In genomic region chr17:31535871-31536629, GRCm38 (mm10) we compare ENCODE assay signal across 8 mouse cellular contexts. TPM values are rescaled to one million over a fixed set of nuclear protein-coding genes. Genes with fewer than 3 reads are reported as not detected.
DNase-seq lines count a peak whose midpoint lies in the region; ATAC-seq lines count a peak whose summit lies in the region.
"Had no signal": no experiment of that assay in that cellular context is flagged by ENCODE, and none has a peak within 500 bp of the region (broad histone marks: within the 10 kb centered on the region; RNA-seq: fewer than 3 reads in every experiment).

No protein-coding gene starts in this region.

- peak overlapping the region; percentile 20 for H3K4me2 ChIP-seq in embryonic facial prominence, embryonic 13.5 days
- H3K4me2 ChIP-seq in limb, embryonic 11.5 days (ENCODE audit: low read depth, severe bottlenecking) = no peak overlapping the region
- peak overlapping the region; percentile 11; the same call in 1 of the 2 replicates for H3K4me2 ChIP-seq in neural tube, embryonic 14.5 days (ENCODE audit: low read depth, low read length)

- no peaks in the 10 kb centered on the region for H3K9me3 ChIP-seq in embryonic facial prominence, embryonic 13.5 days
- no peaks in the 10 kb centered on the region for H3K9me3 ChIP-seq in limb, embryonic 11.5 days (ENCODE audit: control insufficient read depth, low read length)
- no peaks in the 10 kb centered on the region for H3K9me3 ChIP-seq in neural tube, embryonic 14.5 days (ENCODE audit: control insufficient read depth, low read length)

- 0 out of 2 replicates have a peak overlapping the region, but pooled peaks have one; percentile 27 for H3K9ac ChIP-seq in embryonic facial prominence, embryonic 13.5 days
- H3K9ac ChIP-seq in limb, embryonic 11.5 days (ENCODE audit: low read length) = no peak overlapping the region
- peak overlapping the region; percentile 21; the same call in 1 of the 2 replicates for H3K9ac ChIP-seq in neural tube, embryonic 14.5 days (replicated peaks; ENCODE audit: low read depth, low read length)

- H3K4me3 ChIP-seq in embryonic facial prominence, embryonic 13.5 days = no peak overlapping the region
- no peak overlapping the region for H3K4me3 ChIP-seq in limb, embryonic 11.5 days (ENCODE audit: low read depth, low read length)
- H3K4me3 ChIP-seq in neural tube, embryonic 14.5 days (ENCODE audit: low read depth, low read length) = no peak overlapping the region
- H3K4me3 ChIP-seq: myocyte had no signal

- peak; percentile 48; the same call in 1 of the 2 replicates for ATAC-seq in embryonic facial prominence, embryonic 13.5 days (ENCODE audit: insufficient number of reproducible peaks, insufficient read depth, low FRiP score, low TSS enrichment, low read depth)
- ATAC-seq in limb, embryonic 11.5 days (ENCODE audit: insufficient number of reproducible peaks, low FRiP score, low TSS enrichment, low read depth) = no peak
- peak; percentile 89; the same call in 1 of the 2 replicates for ATAC-seq in neural tube, embryonic 14.5 days (ENCODE audit: low read depth)

- peak; percentile 48 for DNase-seq in adrenal gland, postnatal 14 days
- DNase-seq in heart, adult 8-10 months (ENCODE audit: low spot score) = peak; percentile 75
- DNase-seq in kidney, adult 8-10 months = peak; percentile 62 to 72
- DNase-seq in limb, embryonic 11.5 days (ENCODE audit: low spot score) = peak; percentile 28
- DNase-seq in thymus, postnatal 0 days (ENCODE audit: low spot score) = no peak

- peaks cover 10% of the 10 kb centered on the region for H3K36me3 ChIP-seq in embryonic facial prominence, embryonic 13.5 days
- peaks cover 2% of the 10 kb centered on the region; the same call in 1 of the 2 replicates for H3K36me3 ChIP-seq in limb, embryonic 11.5 days (ENCODE audit: control insufficient read depth, insufficient read depth, low read length)
- H3K36me3 ChIP-seq in neural tube, embryonic 14.5 days (ENCODE audit: control insufficient read depth, insufficient read depth, low read length) = peaks cover 2% of the 10 kb centered on the region; the same call in 1 of the 2 replicates

- 23% methylated on average over 8 of the region's 8 CpGs for WGBS in embryonic facial prominence, embryonic 13.5 days
- 56% methylated on average over 8 of the region's 8 CpGs for WGBS in limb, embryonic 11.5 days
- 16% methylated on average over 8 of the region's 8 CpGs for WGBS in neural tube, embryonic 14.5 days

- peaks cover 17% of the 10 kb centered on the region for H3K4me1 ChIP-seq in embryonic facial prominence, embryonic 13.5 days
- H3K4me1 ChIP-seq in limb, embryonic 11.5 days (ENCODE audit: control insufficient read depth, insufficient read depth, low read length) = 0 out of 2 replicates have a peak, but pooled peaks cover 2% of the 10 kb centered on the region
- peaks cover 17% of the 10 kb centered on the region for H3K4me1 ChIP-seq in neural tube, embryonic 14.5 days (ENCODE audit: control insufficient read depth, insufficient read depth, low read length)

- no peaks in the 10 kb centered on the region for H3K27me3 ChIP-seq in embryonic facial prominence, embryonic 13.5 days
- no peaks in the 10 kb centered on the region for H3K27me3 ChIP-seq in limb, embryonic 11.5 days (ENCODE audit: control insufficient read depth, insufficient read depth, low read length)
- no peaks in the 10 kb centered on the region for H3K27me3 ChIP-seq in neural tube, embryonic 14.5 days (ENCODE audit: control insufficient read depth, insufficient read depth, low read length)

- H3K27ac ChIP-seq in embryonic facial prominence, embryonic 13.5 days = peak overlapping the region; percentile 68
- H3K27ac ChIP-seq in limb, embryonic 11.5 days (replicated peaks; ENCODE audit: low read depth, low read length) = no peak overlapping the region; the same call in 1 of the 2 replicates
- H3K27ac ChIP-seq in neural tube, embryonic 14.5 days (ENCODE audit: low read depth, low read length) = peak overlapping the region; percentile 86

RNA-seq across cellular contexts. Expression of gene Ndufv3, which starts 16.1 kb away (rescaled TPM):
- 547 and 568 TPM in 2 replicates for total RNA-seq in adrenal gland, postnatal 14 days (2021)
- polyA plus RNA-seq in embryonic facial prominence, embryonic 13.5 days (2015; fragmentation: Nextera tagmentation; extraction: Ambion mirVana) = 237 and 238 TPM in 2 replicates
- total RNA-seq in heart, adult 8-10 months (2022) = 1,000 to 10,000 TPM; 1,464 to 1,614 (median 1,563) TPM
- polyA plus RNA-seq in limb, embryonic 11.5 days (2014; fragmentation: Nextera tagmentation; extraction: Ambion mirVana) = 201 and 210 TPM in 2 replicates
- polyA plus RNA-seq in neural tube, embryonic 14.5 days (2014; fragmentation: Nextera tagmentation; extraction: Ambion mirVana) = 422 and 513 TPM in 2 replicates
- 425 and 444 TPM in 2 replicates for polyA plus RNA-seq in thymus, postnatal 0 days (2015; fragmentation: Nextera tagmentation; extraction: Ambion mirVana)

RNA-seq across cellular contexts. Expression of gene Wdr4, which starts 16.3 kb away (rescaled TPM):
- 22.2 and 26.3 TPM in 2 replicates for total RNA-seq in adrenal gland, postnatal 14 days (2021)
- polyA plus RNA-seq in embryonic facial prominence, embryonic 13.5 days (2015; fragmentation: Nextera tagmentation; extraction: Ambion mirVana) = 35.7 and 39.0 TPM in 2 replicates
- 1 to 10 TPM; 6.4 to 7.1 (median 6.8) TPM for total RNA-seq in heart, adult 8-10 months (2022)
- polyA plus RNA-seq in limb, embryonic 11.5 days (2014; fragmentation: Nextera tagmentation; extraction: Ambion mirVana) = 42.4 and 43.6 TPM in 2 replicates
- 29.9 and 33.1 TPM in 2 replicates for polyA plus RNA-seq in neural tube, embryonic 14.5 days (2014; fragmentation: Nextera tagmentation; extraction: Ambion mirVana)
- 23.9 and 24.7 TPM in 2 replicates for polyA plus RNA-seq in thymus, postnatal 0 days (2015; fragmentation: Nextera tagmentation; extraction: Ambion mirVana)

RNA-seq across cellular contexts. Expression of gene Pknox1, which starts 28.5 kb away (rescaled TPM):
- 21.4 and 22.1 TPM in 2 replicates for total RNA-seq in adrenal gland, postnatal 14 days (2021)
- 26.5 and 27.8 TPM in 2 replicates for polyA plus RNA-seq in embryonic facial prominence, embryonic 13.5 days (2015; fragmentation: Nextera tagmentation; extraction: Ambion mirVana)
- total RNA-seq in heart, adult 8-10 months (2022) = 10 to 100 TPM in 2 of 4 experiments, 1 to 10 TPM in 2; 7.4 to 13.1 (median 10.4) TPM
- 37.9 and 39.7 TPM in 2 replicates for polyA plus RNA-seq in limb, embryonic 11.5 days (2014; fragmentation: Nextera tagmentation; extraction: Ambion mirVana)
- polyA plus RNA-seq in neural tube, embryonic 14.5 days (2014; fragmentation: Nextera tagmentation; extraction: Ambion mirVana) = 60.2 and 64.9 TPM in 2 replicates
- 30.6 and 31.9 TPM in 2 replicates for polyA plus RNA-seq in thymus, postnatal 0 days (2015; fragmentation: Nextera tagmentation; extraction: Ambion mirVana)
